Mouse (Mus musculus) right cerebral cortex, postnatal 4 days (tissue): ENCODE results near the gene Tgfb3.

ENCODE experiments used
- DNase-seq: peaks from one replicate; pipeline ENCODE4 v3.0.0-alpha.2; 2022

Gene Tgfb3

GRCm38 (mm10) chr12:86078553-86079201 is at the start of gene Tgfb3:
Tgfb3 (minus strand) TSS chr12:86079041.
- DNase-seq, result no peak

DNA sequence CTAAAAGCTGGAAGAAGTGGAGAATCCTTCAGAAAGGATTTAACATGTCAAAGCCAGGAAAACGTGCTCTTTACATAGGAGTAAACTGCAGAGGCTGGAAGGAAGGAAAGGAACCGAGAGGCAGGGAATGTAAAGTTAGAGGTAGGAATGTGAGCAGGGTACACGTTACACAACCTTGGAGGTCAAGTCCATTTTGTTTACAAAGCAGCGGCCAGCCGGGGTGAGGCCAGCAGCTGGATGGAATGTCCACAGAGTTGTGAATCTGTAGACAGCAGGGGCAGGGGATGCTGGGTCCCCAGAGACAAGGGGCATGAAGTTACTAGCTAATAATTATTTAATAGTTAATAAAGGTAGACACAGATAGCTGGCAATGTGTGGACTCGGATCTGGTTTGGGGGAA is 49.3 kb upstream of the Tgfb3 start:
- no peak for DNase-seq

- DNase-seq, result no peak
These were observed 45.2 kb upstream of the Tgfb3 start for GRCm38 (mm10) chr12:86124016-86124415.

GRCm38 (mm10) chr12:86116295-86116835 is 37.5 kb upstream of the Tgfb3 start:
- no peak for DNase-seq

DNA sequence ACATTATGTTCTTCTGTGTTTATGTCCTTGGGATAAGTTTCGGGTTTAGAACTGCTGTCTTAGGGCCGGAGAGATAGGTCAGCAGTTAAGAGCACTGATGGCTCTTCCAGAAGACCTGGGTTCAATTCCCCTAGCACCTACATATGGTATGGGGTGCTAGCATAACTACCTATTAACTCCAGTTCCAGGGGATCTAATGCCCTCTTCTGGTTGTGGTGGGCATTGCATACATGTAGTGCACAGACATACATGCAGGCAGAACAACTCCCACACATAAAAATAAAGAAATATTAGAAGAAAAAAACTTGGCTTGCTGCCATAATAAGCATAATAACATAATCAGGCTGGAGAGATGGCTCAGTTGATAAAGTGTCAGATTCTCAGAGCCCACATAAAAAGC is 31.8 kb upstream of the Tgfb3 start:
- no peak for DNase-seq

DNA sequence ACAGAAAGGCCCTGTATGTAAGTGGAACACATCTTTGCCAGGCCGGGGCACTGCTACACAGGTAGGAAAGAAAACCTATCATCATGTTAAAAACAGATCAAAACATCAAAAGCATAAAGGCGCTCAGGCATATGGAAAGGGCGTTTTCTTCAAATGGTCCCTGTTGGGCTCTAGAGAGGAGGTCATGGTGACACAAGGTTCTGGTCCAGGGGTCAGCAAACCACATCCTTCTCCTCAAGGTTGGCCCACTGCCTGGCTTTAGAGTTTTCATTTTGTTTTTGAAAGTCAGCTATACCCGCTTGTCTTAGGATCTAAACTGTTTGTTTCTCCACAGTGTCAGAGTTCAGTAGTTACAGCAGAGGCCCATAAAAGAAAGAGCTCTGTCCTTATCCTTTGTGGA is 30.7 kb upstream of the Tgfb3 start:
- no peak for DNase-seq

- DNase-seq, result no peak
These were observed 28.8 kb upstream of the Tgfb3 start for GRCm38 (mm10) chr12:86107645-86108044.

DNA sequence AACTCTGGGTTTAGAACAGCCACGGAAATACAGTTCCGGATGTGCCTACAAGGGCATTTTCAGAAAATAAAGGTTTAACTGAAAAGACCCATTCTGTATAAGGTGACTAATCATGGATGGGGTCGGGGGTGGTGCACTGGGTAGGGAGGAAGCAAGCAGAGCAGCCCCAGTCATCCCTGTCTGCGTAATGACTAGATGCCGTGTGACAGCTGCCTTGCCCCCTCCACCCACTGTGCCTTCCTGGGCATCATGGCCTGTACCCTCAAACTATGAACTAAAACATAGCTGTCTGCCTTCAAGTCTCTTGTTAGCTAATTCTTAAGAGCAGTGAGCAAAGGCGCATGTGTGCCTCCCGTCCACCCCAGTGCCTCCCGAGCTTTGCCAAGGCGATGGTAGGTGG is 27.2 kb upstream of the Tgfb3 start:
- no peak for DNase-seq

DNA sequence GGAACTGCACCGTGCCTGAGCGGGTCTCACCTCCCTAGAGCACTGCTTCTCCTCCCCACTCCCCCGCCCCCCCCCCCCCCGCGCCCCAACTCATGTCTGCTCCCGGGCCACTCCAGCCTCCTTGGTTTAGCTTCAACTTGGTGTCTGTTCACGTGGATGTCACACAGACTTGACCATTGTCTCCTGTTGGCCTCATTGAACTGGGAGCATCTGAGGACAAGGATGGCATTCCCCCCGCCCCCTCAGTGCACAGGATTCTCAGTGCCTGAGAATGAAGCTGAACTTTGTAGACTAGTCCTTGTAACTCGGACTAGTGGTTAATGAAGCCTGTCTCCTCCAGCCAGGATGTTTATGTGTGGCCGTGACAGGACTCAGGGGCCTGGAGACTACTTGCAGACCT is 26.7 kb upstream of the Tgfb3 start:
- DNase-seq, result no peak

- DNase-seq, result no peak
These were observed 25.5 kb upstream of the Tgfb3 start for GRCm38 (mm10) chr12:86104297-86104696.

GRCm38 (mm10) chr12:86103852-86104251 is 25.0 kb upstream of the Tgfb3 start:
- no peak for DNase-seq

- no peak for DNase-seq
These were observed 24.6 kb upstream of the Tgfb3 start for GRCm38 (mm10) chr12:86103391-86103790.

GRCm38 (mm10) chr12:86102686-86103085 is 23.8 kb upstream of the Tgfb3 start:
- DNase-seq, result no peak

- no peak for DNase-seq
These were observed 21.9 kb upstream of the Tgfb3 start for GRCm38 (mm10) chr12:86100711-86101110.

DNA sequence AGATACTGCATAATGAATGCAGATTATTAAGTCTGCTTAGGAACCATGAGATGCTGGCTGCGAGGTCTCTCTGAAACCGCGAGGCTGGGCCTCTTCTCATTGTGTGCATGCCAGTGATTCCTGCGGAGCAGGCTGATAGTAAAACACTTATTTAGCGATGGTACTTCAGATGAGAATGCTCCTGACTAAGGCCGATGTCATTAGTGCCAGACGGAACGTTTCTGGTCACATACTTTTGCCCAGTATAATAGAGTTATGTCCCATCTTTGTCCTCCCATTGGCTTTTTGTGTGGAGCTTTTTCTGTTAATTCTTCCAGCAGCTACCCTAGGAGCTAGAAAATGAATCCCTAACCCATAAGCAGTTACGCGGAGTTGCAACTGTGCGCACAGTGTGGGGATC is 18.9 kb upstream of the Tgfb3 start:
- no peak for DNase-seq

GRCm38 (mm10) chr12:86095806-86096205 is 17.0 kb upstream of the Tgfb3 start:
- DNase-seq, result no peak

- no peak for DNase-seq
These were observed 15.2 kb upstream of the Tgfb3 start for GRCm38 (mm10) chr12:86094075-86094474.

DNA sequence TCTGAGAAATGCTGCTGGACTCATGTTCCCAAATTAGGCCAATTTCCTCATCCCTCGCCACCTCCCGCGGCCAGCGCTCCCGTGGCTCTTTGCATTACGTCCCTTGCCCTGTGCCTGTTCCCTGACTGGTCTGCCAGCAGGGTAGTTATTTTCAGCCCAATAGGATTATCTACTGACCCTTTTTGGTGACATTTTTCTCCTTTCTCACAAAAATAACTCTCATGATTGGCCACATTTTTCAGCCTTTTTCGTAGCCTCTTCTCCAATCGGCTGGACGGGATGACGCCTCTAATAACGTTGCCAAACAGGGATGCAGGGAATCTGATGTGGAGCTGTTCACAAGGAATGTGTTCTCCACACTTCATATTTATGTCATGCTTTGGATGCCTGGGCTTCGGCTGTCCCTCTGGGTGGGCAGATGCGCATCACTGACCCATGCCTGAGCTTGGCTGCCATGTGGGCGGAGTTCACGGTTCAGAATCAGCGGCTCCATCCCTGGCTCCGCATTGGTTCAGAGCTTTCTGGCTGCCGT is 12.8 kb upstream of the Tgfb3 start:
- DNase-seq, result no peak

DNA sequence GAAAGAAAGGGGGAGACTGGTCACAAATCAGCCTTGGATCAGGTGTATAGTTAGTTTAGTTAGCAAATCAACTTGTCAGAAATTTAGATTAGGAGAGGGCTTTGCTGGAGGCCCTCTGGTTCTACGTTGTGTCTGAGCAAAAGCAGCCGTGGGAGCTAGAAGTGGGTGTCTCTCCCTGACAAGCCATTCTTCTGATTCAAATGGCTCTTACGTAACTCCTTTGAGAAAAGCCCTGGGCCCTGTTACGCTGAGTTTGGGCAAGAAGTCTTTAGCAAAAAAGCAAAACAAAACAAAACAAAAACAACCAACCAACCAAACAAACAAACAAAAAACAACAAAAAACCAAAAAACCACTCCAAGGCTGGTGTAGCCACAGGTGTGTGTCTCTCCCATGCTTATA is 11.9 kb upstream of the Tgfb3 start:
- no peak for DNase-seq

DNA sequence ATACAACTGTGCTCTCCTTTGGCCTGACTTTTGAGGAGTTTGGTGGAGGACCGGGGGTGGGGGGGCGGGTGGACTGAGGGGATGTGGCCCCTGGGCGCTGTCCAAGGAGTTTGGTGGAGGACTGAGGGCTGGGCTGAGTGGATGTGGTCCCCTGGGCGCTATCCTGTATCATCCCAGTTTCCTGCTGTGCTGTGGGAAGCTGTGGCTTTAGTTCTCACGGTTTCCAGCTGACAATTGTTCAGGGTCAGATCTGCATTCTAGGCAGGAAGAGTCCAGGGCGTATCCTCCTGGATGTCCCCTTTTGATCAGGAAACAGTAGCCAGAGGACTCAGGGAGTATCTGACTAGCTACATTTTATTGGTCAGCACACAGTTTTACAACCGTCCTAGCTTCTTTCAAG is 9.2 kb upstream of the Tgfb3 start:
- DNase-seq, result no peak

DNA sequence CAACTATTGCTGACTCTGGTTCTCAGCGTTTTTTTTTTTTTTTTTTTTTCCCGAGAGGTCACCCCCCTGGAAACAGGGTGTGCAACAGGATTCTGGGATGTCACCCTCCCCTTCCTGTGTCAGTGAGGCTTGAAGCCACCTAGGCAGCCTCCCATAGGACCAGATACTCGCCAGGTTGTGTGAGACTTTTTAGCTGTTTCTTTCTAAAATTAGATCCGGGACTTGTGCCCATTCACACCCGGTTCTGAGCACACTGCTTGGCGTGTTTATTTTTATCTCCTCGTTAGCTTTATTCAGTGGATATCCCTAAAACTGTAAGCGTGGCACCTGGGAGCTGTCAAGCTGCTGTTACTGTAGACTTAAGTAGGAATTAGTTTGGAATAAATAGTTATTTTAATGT is 7.7 kb upstream of the Tgfb3 start:
- DNase-seq, result no peak

DNA sequence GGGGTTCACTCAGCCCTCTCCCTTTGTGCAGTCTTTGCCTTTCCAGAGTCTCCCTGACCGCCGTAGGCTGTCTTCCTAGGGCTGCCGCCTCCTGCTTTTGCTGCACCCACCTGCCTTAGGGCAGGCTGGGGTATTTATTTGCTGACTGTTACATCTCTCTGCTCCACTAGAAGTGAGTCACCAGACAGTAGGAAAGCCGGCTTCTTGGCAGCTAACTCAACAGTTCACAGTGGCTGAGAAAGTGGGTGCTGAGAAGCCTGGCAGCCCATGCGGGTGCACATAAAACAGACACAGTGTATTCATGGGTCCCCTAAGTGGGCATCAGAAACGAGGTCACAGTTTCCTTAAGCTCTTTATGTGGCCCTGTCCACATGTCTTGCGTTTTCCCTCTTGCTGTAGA is 7.0 kb upstream of the Tgfb3 start:
- DNase-seq, result no peak

DNA sequence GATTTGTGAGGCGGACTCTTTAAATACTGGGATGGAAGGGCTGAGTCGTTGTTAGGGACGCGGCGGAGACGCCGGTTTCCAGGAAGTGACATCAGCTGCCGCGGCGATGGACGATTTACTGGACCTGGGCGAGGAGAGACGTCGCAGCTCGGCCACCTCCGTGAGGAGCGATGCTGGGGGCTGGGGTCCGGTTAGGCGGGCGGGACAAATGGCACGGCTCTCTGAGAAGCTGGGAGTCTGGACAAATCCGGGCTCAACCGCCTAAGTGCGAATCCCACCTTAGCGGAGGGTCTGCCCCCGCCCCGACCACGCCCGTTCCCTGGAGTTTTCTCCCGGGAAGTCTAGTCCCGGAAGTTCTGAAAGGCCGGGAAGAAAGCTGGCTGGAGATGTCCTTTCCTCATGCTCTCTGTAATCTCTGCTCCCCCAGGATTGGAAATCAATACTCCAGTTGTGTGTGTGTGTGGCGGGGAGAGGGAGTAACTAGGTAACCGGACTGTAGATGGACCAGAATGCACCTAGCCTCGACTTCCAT is 3.7 kb upstream of the Tgfb3 start, which contains the start of gene Ift43:
Gene Ift43, plus strand, starts transcription at position 61 of the 532 bp plus-strand sequence.
- DNase-seq, result peak; percentile 79

DNA sequence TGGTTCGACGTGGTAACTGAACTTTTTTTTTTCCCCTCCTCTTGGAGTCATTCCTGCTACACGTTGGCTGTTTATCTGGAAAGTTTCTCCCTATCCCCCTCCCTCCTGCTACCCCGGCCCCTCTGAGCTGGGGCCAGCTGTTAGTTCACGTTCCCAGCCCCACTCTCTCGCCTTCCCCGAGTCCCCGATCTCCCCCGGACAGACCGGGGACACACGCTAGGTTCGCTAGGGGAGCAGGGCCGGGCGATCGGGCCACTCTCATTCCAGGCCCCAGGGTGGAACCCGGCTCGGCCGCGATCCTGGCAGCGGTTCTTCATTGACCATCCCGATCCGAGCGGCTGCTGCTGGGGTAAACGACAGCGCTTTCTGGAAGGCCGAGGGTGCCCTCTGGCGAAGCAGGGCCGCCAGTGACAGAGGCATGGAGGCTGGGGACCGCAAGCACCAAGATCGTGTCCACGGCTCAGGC is 394 bp upstream of the Tgfb3 start:
- DNase-seq, result peak; percentile 89

- no peak for DNase-seq
These were observed 677 bp downstream of the Tgfb3 start for GRCm38 (mm10) chr12:86078176-86078552.
